Mouse (Mus musculus): Measurements from ENCODE around the gene Trf. TPM values are rescaled to one million over a fixed set of nuclear protein-coding genes. Genes with fewer than 3 reads are reported as not detected.

Trf gene
- total and polyA plus RNA-seq, 3 experiments, result not detected

GRCm38 (mm10) chr9:103205786-103206185 is 24.5 kb downstream of the Trf start:
- no peak overlapping the region for H3K9ac ChIP-seq (ENCODE audit: insufficient read depth, low read depth)
- no peak overlapping the region for H3K4me3 ChIP-seq (replicated peaks in 1 of 3; ENCODE audit: low read depth in 2 of 3, low read length in 2 of 3, poor library complexity in 1 of 3)
- H3K4me2 ChIP-seq (ENCODE audit: insufficient read depth, low read depth, poor library complexity, severe bottlenecking), result no peak overlapping the region
- TF ChIP-seq MAFK (IDR thresholded peaks at IDR 0.05; ENCODE audit: insufficient replicate concordance, low read length) (peak; percentile 57; the same call in 1 of the 2 replicates), EP300 (IDR thresholded peaks at IDR 0.05; ENCODE audit: low read length) (no peak), E2F4 (IDR thresholded peaks at IDR 0.05; ENCODE audit: insufficient replicate concordance, low read depth, low read length) (no peak)
- H3K79me2 ChIP-seq (replicated peaks; ENCODE audit: control insufficient read depth, extremely low read depth, insufficient read depth, poor library complexity, severe bottlenecking), result peaks cover 9% of the 10 kb centered on the region
- no peak overlapping the region for H3K27ac ChIP-seq (ENCODE audit: insufficient read depth, low read depth)
- no peak for DNase-seq (ENCODE audit: extremely low read depth)
- peaks cover 19% of the 10 kb centered on the region for H3K27me3 ChIP-seq (replicated peaks)
- in situ Hi-C loops (cut with MboI; ENCODE audit: low pct_ligation_motif_present, low pct_unique_long_range_greater_than_20kb, low sequenced_read_pairs), result no loop called here
- peaks cover 0 to 2% of the 10 kb centered on the region in 2 experiments; a peak in 2 of 4 replicates for H3K4me1 ChIP-seq (ENCODE audit: control insufficient read depth in 1 of 2, insufficient read depth in 2 of 2)
- no peaks in the 10 kb centered on the region for H3K36me3 ChIP-seq (replicated peaks in 1 of 2; ENCODE audit: control insufficient read depth in 1 of 2, insufficient read depth in 1 of 2, low read length in 1 of 2)
- peaks cover 4% of the 10 kb centered on the region for H3K9me3 ChIP-seq (replicated peaks; ENCODE audit: low read length)
- dilution Hi-C loops (cut with MboI; ENCODE audit: extremely low pct_ligation_motif_present, extremely low pct_unique_long_range_greater_than_20kb, low sequenced_read_pairs), result no loop called here

GRCm38 (mm10) chr9:103201561-103202260 is 28.5 kb downstream of the Trf start, which contains the start of gene Srprb:
Gene Srprb (minus strand): TSS chr9:103202137.
- Histone ChIP-seq H3K79me2 (replicated peaks; ENCODE audit: control insufficient read depth, extremely low read depth, insufficient read depth, poor library complexity, severe bottlenecking) (peaks cover 19% of the 10 kb centered on the region), H3K27me3 (replicated peaks) (no peaks in the 10 kb centered on the region), H3K27ac (ENCODE audit: insufficient read depth, low read depth) (peak within 1 kb of the TSS; percentile 7; the same call in 1 of the 2 replicates), H3K4me1 (ENCODE audit: control insufficient read depth in 1 of 2, insufficient read depth in 2 of 2) (peaks cover 4 to 11% of the 10 kb centered on the region in 2 experiments; a peak in 3 of 4 replicates), H3K9ac (ENCODE audit: insufficient read depth, low read depth) (peak within 1 kb of the TSS; percentile 89), H3K9me3 (replicated peaks; ENCODE audit: low read length) (peaks cover 4% of the 10 kb centered on the region), H3K4me2 (ENCODE audit: insufficient read depth, low read depth, poor library complexity, severe bottlenecking) (peak within 1 kb of the TSS; percentile 72), H3K36me3 (replicated peaks in 1 of 2; ENCODE audit: control insufficient read depth in 1 of 2, insufficient read depth in 1 of 2, low read length in 1 of 2) (peaks cover 20 to 29% of the 10 kb centered on the region in 2 experiments), H3K4me3 (replicated peaks in 1 of 3; ENCODE audit: low read depth in 2 of 3, low read length in 2 of 3, poor library complexity in 1 of 3) (peak within 1 kb of the TSS; percentile 82 to 99 (median 95))
- dilution Hi-C loops (cut with MboI; ENCODE audit: extremely low pct_ligation_motif_present, extremely low pct_unique_long_range_greater_than_20kb, low sequenced_read_pairs) (no loop called here), in situ Hi-C loops (cut with MboI; ENCODE audit: low pct_ligation_motif_present, low pct_unique_long_range_greater_than_20kb, low sequenced_read_pairs) (no loop called here)
- DNase-seq (ENCODE audit: extremely low read depth), result peak; percentile 89
- TF ChIP-seq JUND (conservative IDR thresholded peaks at IDR 0.05; ENCODE audit: low read depth, low read length) (no peak), USF1 (IDR thresholded peaks at IDR 0.05; ENCODE audit: low read depth, low read length) (no peak), ZKSCAN1 (IDR thresholded peaks at IDR 0.05; ENCODE audit: borderline replicate concordance, low read depth, low read length) (no peak), MYC (IDR thresholded peaks at IDR 0.05; ENCODE audit: low read depth, low read length) (peak; percentile 97), HCFC1 (IDR thresholded peaks at IDR 0.05; ENCODE audit: low read depth, low read length) (peak; percentile 100), MXI1 (IDR thresholded peaks at IDR 0.05; ENCODE audit: low read depth, low read length) (peak; percentile 94), CTCF (conservative IDR thresholded peaks at IDR 0.05 in 1 of 2, IDR thresholded peaks at IDR 0.05 in 1 of 2; ENCODE audit: low read depth in 2 of 2, low read length in 2 of 2) (no peak), BHLHE40 (IDR thresholded peaks at IDR 0.05; ENCODE audit: low read depth, low read length) (no peak), ELF1 (IDR thresholded peaks at IDR 0.05; ENCODE audit: low read depth, low read length) (peak; percentile 52), JUN (IDR thresholded peaks at IDR 0.05; ENCODE audit: insufficient read depth, low read depth, low read length) (no peak), MEF2A (IDR thresholded peaks at IDR 0.05; ENCODE audit: borderline replicate concordance, low read depth, low read length) (peak; percentile 53; the same call in 1 of the 2 replicates), ZC3H11A (IDR thresholded peaks at IDR 0.05; ENCODE audit: low read depth, low read length) (no peak), TBP (conservative IDR thresholded peaks at IDR 0.05; ENCODE audit: low read depth, low read length) (peak; percentile 95), POLR2A (IDR thresholded peaks at IDR 0.05; ENCODE audit: low read depth, low read length) (peak; percentile 88), MAZ (IDR thresholded peaks at IDR 0.05; ENCODE audit: low read depth, low read length) (no peak), GABPA (IDR thresholded peaks at IDR 0.05; ENCODE audit: insufficient replicate concordance, low read depth, low read length) (peak; percentile 79; the same call in 1 of the 2 replicates), CHD1 (IDR thresholded peaks at IDR 0.05; ENCODE audit: low read depth, low read length) (peak; percentile 4; the same call in 1 of the 2 replicates), ZNF384 (IDR thresholded peaks at IDR 0.05; ENCODE audit: low read depth, low read length) (no peak), RAD21 (IDR thresholded peaks at IDR 0.05; ENCODE audit: low read depth, low read length) (no peak), ETS1 (conservative IDR thresholded peaks at IDR 0.05; ENCODE audit: low read depth, low read length) (no peak), NRF1 (IDR thresholded peaks at IDR 0.05; ENCODE audit: low read depth, low read length) (no peak), IRF4 (IDR thresholded peaks at IDR 0.05; ENCODE audit: low read depth, low read length) (0 out of 2 replicates have a peak, but pooled peaks have one; percentile 49), MAX (IDR thresholded peaks at IDR 0.05; ENCODE audit: low read length) (peak; percentile 89), TCF12 (IDR thresholded peaks at IDR 0.05; ENCODE audit: low read depth, low read length) (peak; percentile 76), SIN3A (IDR thresholded peaks at IDR 0.05; ENCODE audit: low read length) (peak; percentile 73), EP300 (IDR thresholded peaks at IDR 0.05; ENCODE audit: low read length) (no peak), CHD2 (IDR thresholded peaks at IDR 0.05; ENCODE audit: low read length) (no peak), SMC3 (IDR thresholded peaks at IDR 0.05; ENCODE audit: low read depth, low read length) (no peak), E2F4 (IDR thresholded peaks at IDR 0.05; ENCODE audit: insufficient replicate concordance, low read depth, low read length) (peak; percentile 79; the same call in 1 of the 2 replicates), USF2 (conservative IDR thresholded peaks at IDR 0.05; ENCODE audit: low read depth, low read length) (no peak), MAFK (IDR thresholded peaks at IDR 0.05; ENCODE audit: insufficient replicate concordance, low read length) (no peak)

Data from CH12.LX (cell line).